Mouse (Mus musculus): ENCODE measurements around the gene Ttc7b. TPM values are rescaled to one million over a fixed set of nuclear protein-coding genes. Genes with fewer than 3 reads are reported as not detected.

Ttc7b gene
- polyA plus RNA-seq (2015; fragmentation: Nextera tagmentation; extraction: Ambion mirVana), result 4.5 and 4.7 TPM in 2 replicates

DNA sequence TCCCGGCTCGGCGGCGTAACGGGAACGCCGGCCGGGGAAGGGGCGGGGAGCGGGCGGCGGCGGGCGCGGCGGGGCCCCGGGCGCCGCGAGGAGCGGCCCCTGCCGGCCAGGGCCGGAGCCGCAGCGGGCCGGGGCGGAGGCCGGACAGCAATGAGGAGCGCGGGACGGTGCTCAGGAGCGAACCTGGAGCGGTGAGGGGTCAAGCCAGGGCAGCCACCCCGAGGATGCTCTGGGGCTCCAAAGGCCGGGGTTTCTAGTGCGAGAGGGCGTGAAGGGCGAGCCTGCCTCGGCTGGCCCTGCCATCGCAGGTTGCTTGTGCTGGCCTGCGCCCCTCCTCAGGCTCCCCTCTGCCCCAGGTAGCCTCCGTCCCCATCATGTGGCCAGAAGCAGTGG, at the start of gene Ttc7b:
Gene Ttc7b (minus strand): TSS at position 33 of the 393 bp plus-strand sequence.
- WGBS, result 2% methylated on average over 34 of the region's 42 CpGs
- no peaks in the 10 kb centered on the region; the same call in 1 of the 2 replicates for H3K9me3 ChIP-seq (replicated peaks)
- peak within 1 kb of the TSS; percentile 93 for H3K9ac ChIP-seq
- ATAC-seq, result peak; percentile 73
- peaks cover 4% of the 10 kb centered on the region; the same call in 1 of the 2 replicates for H3K36me3 ChIP-seq (ENCODE audit: poor library complexity, severe bottlenecking)
- H3K4me1 ChIP-seq, result peaks cover 23% of the 10 kb centered on the region
- no peaks in the 10 kb centered on the region for H3K27me3 ChIP-seq
- peak within 1 kb of the TSS; percentile 76 for H3K27ac ChIP-seq
- peak within 1 kb of the TSS; percentile 85 for H3K4me3 ChIP-seq
- H3K4me2 ChIP-seq, result peak within 1 kb of the TSS; percentile 83

- no peaks in the 10 kb centered on the region for H3K9me3 ChIP-seq (replicated peaks)
- H3K4me3 ChIP-seq, result no peak overlapping the region
- no peak overlapping the region for H3K4me2 ChIP-seq
- H3K27ac ChIP-seq, result no peak overlapping the region
- H3K9ac ChIP-seq, result no peak overlapping the region
- no peaks in the 10 kb centered on the region for H3K4me1 ChIP-seq
- no peaks in the 10 kb centered on the region for H3K27me3 ChIP-seq
- 80% methylated on average over 7 of the region's 7 CpGs for WGBS
- ATAC-seq, result no peak
- H3K36me3 ChIP-seq (ENCODE audit: poor library complexity, severe bottlenecking), result peaks cover 12% of the 10 kb centered on the region
Measured at GRCm38 (mm10) chr12:100568831-100569230, 48.2 kb upstream of the Ttc7b start.

DNA sequence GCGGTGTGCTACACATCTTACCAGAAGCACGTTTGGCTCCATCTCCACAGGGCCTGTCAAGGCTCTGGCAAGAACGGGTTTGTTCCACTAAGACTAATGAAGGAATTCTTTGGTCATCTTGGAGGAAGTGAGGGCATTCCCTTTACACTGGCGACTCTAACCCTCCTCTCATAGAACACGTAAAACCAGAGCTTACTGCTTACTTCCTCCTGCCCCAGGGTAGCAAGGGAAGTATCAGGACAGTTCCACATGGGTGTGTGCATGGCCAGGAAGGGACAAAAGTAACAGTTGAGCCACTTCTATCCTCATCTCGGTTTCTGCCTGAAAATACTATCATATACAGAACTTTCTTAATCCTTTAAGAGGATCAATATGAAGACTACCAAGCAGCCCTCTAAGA, 47.5 kb upstream of the Ttc7b start:
- H3K9ac ChIP-seq, result no peak overlapping the region
- no peak overlapping the region for H3K27ac ChIP-seq
- no peak for ATAC-seq
- no peak overlapping the region for H3K4me2 ChIP-seq
- no peaks in the 10 kb centered on the region for H3K9me3 ChIP-seq (replicated peaks)
- WGBS, result 91% methylated on average over 6 of the region's 6 CpGs
- H3K4me3 ChIP-seq, result no peak overlapping the region
- no peaks in the 10 kb centered on the region for H3K27me3 ChIP-seq
- H3K36me3 ChIP-seq (ENCODE audit: poor library complexity, severe bottlenecking), result peaks cover 7% of the 10 kb centered on the region
- H3K4me1 ChIP-seq, result no peaks in the 10 kb centered on the region

DNA sequence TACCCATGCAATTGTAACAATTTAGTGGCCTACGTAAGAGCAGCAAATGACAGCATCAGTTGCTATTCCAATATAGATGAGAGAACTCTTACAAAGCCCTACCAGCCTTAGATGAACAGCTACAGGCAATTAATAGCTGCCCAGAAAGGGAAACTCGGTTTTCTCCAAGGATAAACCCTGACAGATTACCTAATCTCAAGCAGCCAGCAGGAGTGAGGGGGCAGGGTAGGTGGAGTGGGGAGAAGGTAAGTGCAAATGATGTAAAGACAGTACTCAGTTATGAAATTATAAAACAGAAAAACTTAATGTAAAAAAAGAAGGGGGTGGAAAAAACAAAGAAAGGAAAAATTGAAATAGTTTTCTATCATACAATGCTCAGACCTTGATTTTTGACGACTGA, 47.0 kb upstream of the Ttc7b start:
- Histone ChIP-seq H3K27me3 (no peaks in the 10 kb centered on the region), H3K9ac (no peak overlapping the region), H3K4me1 (no peaks in the 10 kb centered on the region), H3K9me3 (replicated peaks) (no peaks in the 10 kb centered on the region), H3K4me2 (no peak overlapping the region), H3K4me3 (no peak overlapping the region), H3K36me3 (ENCODE audit: poor library complexity, severe bottlenecking) (peaks cover 3% of the 10 kb centered on the region; the same call in 1 of the 2 replicates), H3K27ac (no peak overlapping the region)
- no peak for ATAC-seq
- WGBS, result 80% methylated on average over 3 of the region's 3 CpGs

GRCm38 (mm10) chr12:100553675-100554074, 33.0 kb upstream of the Ttc7b start:
- peaks cover 14% of the 10 kb centered on the region; the same call in 1 of the 2 replicates for H3K36me3 ChIP-seq (ENCODE audit: poor library complexity, severe bottlenecking)

GRCm38 (mm10) chr12:100551972-100552371, 31.3 kb upstream of the Ttc7b start:
- ATAC-seq, result no peak
- Histone ChIP-seq H3K9ac (no peak overlapping the region), H3K4me3 (no peak overlapping the region), H3K27ac (no peak overlapping the region), H3K4me1 (no peaks in the 10 kb centered on the region), H3K9me3 (replicated peaks) (no peaks in the 10 kb centered on the region), H3K27me3 (no peaks in the 10 kb centered on the region), H3K36me3 (ENCODE audit: poor library complexity, severe bottlenecking) (peaks cover 14% of the 10 kb centered on the region; the same call in 1 of the 2 replicates), H3K4me2 (no peak overlapping the region)
- 70% methylated on average over 1 of the region's 1 CpGs for WGBS

More at GRCm38 (mm10) chr12:100553675-100554074, 33.0 kb upstream of the Ttc7b start:
- Histone ChIP-seq H3K27me3 (no peaks in the 10 kb centered on the region), H3K4me2 (no peak overlapping the region), H3K4me3 (no peak overlapping the region), H3K4me1 (no peaks in the 10 kb centered on the region), H3K9me3 (replicated peaks) (no peaks in the 10 kb centered on the region), H3K27ac (no peak overlapping the region), H3K9ac (no peak overlapping the region)
- 92% methylated on average over 6 of the region's 6 CpGs for WGBS
- ATAC-seq, result no peak

DNA sequence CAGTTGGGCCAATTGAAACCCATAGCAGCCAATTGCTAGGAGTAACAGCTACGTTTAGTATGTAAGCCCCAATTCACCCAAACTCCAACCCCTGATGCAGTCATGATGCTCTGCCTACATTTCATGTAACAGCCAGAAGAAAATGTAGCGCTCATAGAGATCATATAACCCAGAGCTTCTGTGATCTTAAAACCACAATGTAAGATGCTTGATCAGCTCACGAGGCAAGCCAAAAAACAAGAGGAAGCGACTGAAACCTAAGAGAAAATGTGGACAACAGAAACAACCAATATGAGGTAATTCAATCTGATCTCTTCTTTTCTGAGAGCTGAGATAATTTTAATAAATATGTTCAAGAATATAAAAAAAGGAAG, 23.6 kb upstream of the Ttc7b start:
- ATAC-seq, result no peak
- H3K36me3 ChIP-seq (ENCODE audit: poor library complexity, severe bottlenecking), result no peaks in the 10 kb centered on the region
- 88% methylated on average over 4 of the region's 4 CpGs for WGBS
- no peaks in the 10 kb centered on the region for H3K27me3 ChIP-seq
- no peak overlapping the region for H3K27ac ChIP-seq
- no peaks in the 10 kb centered on the region for H3K4me1 ChIP-seq
- no peak overlapping the region for H3K4me2 ChIP-seq
- H3K4me3 ChIP-seq, result no peak overlapping the region
- no peak overlapping the region for H3K9ac ChIP-seq
- no peaks in the 10 kb centered on the region for H3K9me3 ChIP-seq (replicated peaks)

DNA sequence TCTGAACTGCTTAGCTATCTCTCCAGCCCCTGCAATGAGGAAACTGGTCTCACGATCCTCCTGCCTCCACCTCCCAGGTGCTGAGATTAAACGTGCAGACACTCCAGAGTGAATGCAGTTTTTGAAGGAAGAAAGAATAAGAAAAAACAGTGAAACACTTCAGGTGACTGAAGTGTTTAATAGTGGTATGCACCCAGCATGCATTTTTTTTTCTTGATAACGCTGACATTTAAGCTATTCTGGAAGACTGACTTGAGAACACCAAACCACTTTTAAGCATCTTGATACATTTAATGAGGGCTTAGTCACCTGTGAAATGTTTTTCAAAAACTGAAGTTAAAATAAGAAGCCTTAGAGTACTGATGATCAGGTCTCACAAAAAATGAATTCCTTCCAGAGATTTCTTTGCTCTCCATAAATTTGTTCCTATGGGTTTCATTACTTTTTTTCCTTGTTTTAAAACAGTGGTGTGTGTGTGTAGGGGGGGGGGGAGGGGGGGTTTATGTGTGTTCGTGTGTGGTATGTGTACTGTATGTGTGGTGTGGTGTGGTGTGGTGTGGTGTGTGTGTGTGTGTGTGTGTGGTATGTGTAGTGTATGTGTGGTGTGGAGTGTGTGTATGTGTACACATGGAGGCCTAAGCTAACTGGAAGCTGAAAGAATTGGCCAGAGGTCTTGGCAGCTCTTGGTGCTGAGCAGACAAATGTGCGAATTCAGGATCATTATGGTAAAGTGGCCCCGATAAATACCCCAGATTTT, 23.0 kb upstream of the Ttc7b start:
- Histone ChIP-seq H3K4me2 (no peak overlapping the region), H3K4me1 (no peaks in the 10 kb centered on the region), H3K4me3 (no peak overlapping the region), H3K27me3 (no peaks in the 10 kb centered on the region), H3K27ac (no peak overlapping the region), H3K9ac (no peak overlapping the region), H3K9me3 (replicated peaks) (no peaks in the 10 kb centered on the region), H3K36me3 (ENCODE audit: poor library complexity, severe bottlenecking) (no peaks in the 10 kb centered on the region)
- WGBS, result 77% methylated on average over 6 of the region's 6 CpGs
- no peak for ATAC-seq

DNA sequence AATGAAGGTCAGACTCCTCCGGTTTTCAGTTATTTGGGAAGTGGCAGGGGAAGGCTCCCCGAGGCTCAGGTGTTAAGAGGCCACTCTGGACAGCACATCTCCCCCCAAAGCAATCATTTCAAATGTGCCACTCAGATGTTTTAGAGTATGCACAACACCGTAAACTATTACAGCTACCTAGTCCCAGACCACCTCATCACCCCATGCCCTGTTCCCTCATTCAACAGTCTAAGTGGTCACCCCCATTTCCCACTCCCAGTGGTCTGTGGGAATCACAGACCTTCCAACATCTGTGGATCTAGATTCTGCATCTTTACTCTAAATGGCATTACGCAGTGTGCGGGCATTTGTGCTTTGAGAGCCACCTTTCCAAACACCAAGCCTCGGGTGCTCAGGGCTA, 21.9 kb upstream of the Ttc7b start:
- no peaks in the 10 kb centered on the region for H3K9me3 ChIP-seq (replicated peaks)
- no peak overlapping the region for H3K4me2 ChIP-seq
- no peaks in the 10 kb centered on the region for H3K4me1 ChIP-seq
- H3K27ac ChIP-seq, result no peak overlapping the region
- ATAC-seq, result no peak
- no peak overlapping the region for H3K4me3 ChIP-seq
- H3K36me3 ChIP-seq (ENCODE audit: poor library complexity, severe bottlenecking), result no peaks in the 10 kb centered on the region
- no peak overlapping the region for H3K9ac ChIP-seq
- 90% methylated on average over 6 of the region's 6 CpGs for WGBS
- no peaks in the 10 kb centered on the region for H3K27me3 ChIP-seq

- no peak for ATAC-seq
Measured at GRCm38 (mm10) chr12:100542076-100542475, 21.4 kb upstream of the Ttc7b start.

DNA sequence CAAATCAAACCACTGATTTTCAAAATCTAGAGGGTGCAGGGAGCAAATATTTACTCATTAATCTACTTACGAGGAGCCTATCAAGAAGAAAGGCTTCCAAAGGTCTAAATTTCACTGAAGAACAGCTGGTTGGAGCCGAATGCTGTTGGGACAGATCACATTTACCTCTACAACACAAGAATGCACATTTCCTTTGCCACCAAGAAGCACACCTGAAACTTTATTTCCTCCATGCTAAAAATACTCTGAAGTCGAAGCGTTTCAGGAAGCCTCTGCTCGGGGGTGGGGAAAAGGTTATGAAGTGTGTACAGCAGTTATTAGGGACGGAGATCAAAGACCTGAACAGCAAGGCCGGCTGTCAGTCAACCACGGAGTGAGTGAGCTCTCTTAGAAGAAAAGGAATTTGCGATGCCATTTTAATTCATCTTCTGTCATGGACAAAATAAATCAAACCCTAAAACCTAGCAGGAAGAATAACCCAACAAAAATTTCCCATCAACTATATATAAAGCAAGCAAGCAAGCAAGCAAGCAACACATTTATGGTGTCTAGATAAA, 18.6 kb upstream of the Ttc7b start:
- no peak for ATAC-seq
- no peak overlapping the region for H3K9ac ChIP-seq
- H3K27ac ChIP-seq, result no peak overlapping the region
- 0 out of 2 replicates have a peak, but pooled peaks cover under 1% of the 10 kb centered on the region for H3K4me1 ChIP-seq
- no peaks in the 10 kb centered on the region for H3K9me3 ChIP-seq (replicated peaks)
- no peaks in the 10 kb centered on the region for H3K36me3 ChIP-seq (ENCODE audit: poor library complexity, severe bottlenecking)
- H3K4me3 ChIP-seq, result no peak overlapping the region
- 76% methylated on average over 9 of the region's 9 CpGs for WGBS
- H3K27me3 ChIP-seq, result no peaks in the 10 kb centered on the region
- no peak overlapping the region for H3K4me2 ChIP-seq

More at GRCm38 (mm10) chr12:100542076-100542475, 21.4 kb upstream of the Ttc7b start:
- Histone ChIP-seq H3K27me3 (no peaks in the 10 kb centered on the region), H3K9me3 (replicated peaks) (no peaks in the 10 kb centered on the region), H3K36me3 (ENCODE audit: poor library complexity, severe bottlenecking) (no peaks in the 10 kb centered on the region), H3K27ac (no peak overlapping the region), H3K4me1 (no peaks in the 10 kb centered on the region), H3K9ac (no peak overlapping the region), H3K4me3 (no peak overlapping the region), H3K4me2 (no peak overlapping the region)
- 46% methylated on average over 3 of the region's 3 CpGs for WGBS

GRCm38 (mm10) chr12:100538445-100539157, 18.0 kb upstream of the Ttc7b start:
- H3K36me3 ChIP-seq (ENCODE audit: poor library complexity, severe bottlenecking), result no peaks in the 10 kb centered on the region
- 0 out of 2 replicates have a peak, but pooled peaks cover 6% of the 10 kb centered on the region for H3K4me1 ChIP-seq
- no peaks in the 10 kb centered on the region for H3K9me3 ChIP-seq (replicated peaks)
- no peak overlapping the region for H3K4me3 ChIP-seq
- no peak overlapping the region for H3K4me2 ChIP-seq
- no peak overlapping the region for H3K27ac ChIP-seq
- 70% methylated on average over 7 of the region's 7 CpGs for WGBS
- ATAC-seq, result no peak
- H3K27me3 ChIP-seq, result no peaks in the 10 kb centered on the region
- no peak overlapping the region for H3K9ac ChIP-seq

Data from forebrain, embryonic 13.5 days (tissue).